Mouse (Mus musculus) CD4-positive, CD25-positive, alpha-beta regulatory T cell, adult 4 months (primary cell): ENCODE results near the gene Tmpo. TPM values are rescaled to one million over a fixed set of nuclear protein-coding genes. Genes with fewer than 3 reads are reported as not detected.
A peak's percentile ranks its signal among the peaks of the same experiment; 100 is the strongest.

ENCODE experiments used
- ATAC-seq: one replicate; pipeline ENCODE4 v1.8.0; 2017
- polyA plus RNA-seq, 2 experiments: library from polyadenylated mRNA; unstranded; fragments of 100-300 nt; shearing (Covaris generic); gene quantifications; one replicate each; pipeline ENCODE4 v1.2.1; 2017

Gene Tmpo
- polyA plus RNA-seq, 2 experiments from 2014 or later = 35.8 to 68.9 TPM

DNA sequence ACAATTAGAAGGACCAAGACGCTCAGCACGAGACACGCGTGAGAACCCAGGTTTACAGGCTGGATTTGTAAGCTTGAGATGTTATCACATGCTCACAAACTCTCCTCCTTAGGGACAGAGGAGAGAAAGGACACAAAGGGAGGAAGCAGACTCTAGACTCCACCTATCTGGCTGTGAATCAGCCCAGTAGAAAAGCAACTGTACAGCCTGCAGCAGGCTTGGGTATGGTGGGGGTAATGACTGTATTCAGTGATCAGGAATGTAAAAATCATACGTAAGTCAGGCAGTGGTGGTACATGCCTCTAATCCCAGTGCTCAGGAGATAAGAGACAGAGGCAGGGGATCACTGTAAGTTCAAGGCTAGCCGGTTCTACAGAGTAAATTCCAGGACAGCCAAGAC lies 24.8 kb downstream of the Tmpo start:
- ATAC-seq = no peak

DNA sequence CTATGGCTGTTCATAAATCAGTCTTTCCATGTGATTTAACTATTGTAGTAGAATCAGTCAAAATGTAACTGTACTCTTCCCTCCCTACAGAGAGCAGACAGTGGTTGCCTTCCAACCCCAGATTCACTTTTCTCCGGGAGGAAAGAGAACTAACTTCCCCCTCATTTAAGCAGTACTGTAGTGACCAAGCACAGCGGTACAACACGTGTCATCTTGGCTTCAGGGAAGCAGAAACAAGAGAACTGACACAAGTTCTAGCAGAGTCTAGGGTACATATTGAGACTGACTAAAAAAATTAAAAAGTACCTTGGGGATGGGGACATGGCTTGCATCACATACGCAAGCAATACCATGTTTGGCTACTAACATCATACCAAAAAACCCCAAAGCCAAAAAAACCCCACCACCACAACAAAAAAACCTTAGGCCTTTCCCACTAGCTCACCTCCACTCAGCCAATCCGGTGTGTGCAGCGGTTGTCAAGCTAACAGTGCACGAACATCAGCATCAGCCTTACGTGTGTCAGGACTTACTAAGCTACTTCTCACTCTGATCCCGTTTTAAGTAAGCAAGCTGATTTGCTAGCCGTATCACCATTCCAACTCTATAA lies 27.1 kb downstream of the Tmpo start:
- ATAC-seq = peak; percentile 75

DNA sequence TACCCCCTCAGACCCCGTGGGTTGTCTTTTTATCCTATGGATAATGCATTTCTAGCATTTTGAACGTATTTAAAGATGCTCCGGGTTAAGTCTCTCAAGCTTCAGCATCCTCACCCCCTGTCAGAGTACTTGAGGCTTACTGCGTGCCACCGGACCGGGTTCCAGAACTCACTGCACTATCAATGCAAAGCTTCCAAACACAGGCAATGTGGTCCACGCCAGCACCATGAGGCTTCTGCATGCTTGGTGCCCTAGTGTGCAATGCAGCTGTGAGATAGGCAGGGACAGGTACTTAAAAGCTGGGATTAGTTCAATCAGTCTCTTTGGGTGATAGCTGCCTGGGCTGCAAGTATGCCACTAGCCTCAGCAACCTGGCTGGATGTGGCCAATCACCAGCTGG lies 35.7 kb downstream of the Tmpo start:
- no peak for ATAC-seq

DNA sequence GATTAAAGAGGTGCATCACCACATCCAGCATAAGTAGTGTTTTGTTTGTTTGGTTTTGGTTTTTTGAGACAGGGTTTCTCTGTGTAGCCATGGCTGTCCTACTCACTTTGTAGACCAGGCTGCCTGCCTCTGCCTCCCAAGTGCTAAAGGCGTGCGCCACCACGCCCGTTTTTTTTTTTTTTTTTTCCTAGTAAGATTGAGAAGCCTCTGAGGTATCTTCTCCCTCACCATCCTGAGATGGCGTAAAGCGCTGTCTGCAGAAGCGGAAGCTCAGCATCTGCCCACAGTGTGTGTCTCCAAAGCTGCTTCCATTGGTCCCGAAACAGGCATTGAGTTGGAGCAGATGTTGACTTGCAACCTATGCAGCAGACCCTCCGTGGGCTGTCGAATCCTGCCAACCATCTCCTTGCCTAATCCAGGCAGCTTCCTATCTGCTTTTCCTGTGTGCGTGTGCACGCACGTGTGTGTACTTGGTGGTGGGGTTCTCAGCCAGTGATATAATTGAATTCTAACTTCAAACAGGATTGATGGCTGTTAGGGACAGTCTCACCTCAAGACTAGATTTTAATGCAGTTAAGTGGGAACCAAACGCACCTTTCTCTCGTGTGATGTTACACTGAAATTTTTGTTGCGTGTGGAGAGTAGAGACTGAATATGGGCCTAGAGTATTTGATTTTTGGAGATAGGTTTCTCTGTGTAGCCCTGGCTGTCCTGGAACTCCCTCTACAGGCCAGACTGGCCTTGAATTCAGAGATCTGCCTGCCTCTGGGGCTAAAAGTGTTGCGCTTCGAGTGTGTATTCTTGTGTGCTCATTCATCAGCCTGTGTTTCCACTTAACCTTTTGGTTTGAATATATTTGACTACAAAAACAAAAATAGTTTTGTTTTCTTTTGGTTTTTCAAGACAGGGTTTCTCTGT lies 37.5 kb downstream of the Tmpo start:
- no peak for ATAC-seq

DNA sequence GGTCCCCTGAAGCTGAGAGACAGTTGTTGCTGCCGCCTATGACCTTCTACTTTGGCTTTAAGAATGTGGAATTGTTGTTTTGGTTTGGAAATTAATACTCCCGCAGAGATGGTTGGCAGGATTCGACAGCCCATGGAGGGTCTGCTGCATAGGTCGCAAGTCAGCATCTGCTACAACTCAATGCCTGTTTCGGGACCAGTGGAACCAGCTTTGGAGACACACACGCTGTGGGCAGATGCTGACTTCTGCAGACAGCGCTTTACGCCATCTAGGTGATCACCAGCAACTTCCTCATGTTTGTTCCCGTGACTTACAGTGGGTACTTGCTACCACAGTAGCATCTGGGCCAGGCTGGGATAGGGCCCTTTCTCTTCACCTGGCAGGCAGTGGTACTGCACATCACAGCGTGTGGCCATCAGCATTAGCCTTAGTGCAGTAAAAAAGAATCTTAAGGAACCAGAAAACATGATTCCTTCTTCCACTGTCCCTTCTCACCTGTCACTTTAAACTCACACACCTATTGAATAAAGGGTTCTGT lies 38.4 kb downstream of the Tmpo start:
- no peak for ATAC-seq

DNA sequence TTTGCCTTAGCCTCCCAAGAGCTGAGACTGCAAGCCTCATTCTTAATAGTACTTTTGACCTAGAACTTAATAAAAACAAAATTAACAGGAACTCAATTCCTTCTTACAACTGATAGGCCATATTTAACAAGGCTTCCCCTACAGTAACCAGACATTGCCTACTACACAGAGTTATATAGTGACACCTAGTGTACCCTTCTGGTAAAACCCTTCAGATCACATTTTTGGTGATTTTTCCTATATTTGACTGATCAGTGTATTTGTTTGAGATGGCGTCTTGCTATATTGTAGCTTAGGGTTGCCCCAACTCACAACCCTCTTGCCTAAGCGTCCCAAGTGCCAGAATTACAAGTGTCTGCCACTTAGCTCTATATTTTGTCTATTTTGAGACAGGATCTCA lies 39.6 kb downstream of the Tmpo start:
- peak; percentile 84 for ATAC-seq

DNA sequence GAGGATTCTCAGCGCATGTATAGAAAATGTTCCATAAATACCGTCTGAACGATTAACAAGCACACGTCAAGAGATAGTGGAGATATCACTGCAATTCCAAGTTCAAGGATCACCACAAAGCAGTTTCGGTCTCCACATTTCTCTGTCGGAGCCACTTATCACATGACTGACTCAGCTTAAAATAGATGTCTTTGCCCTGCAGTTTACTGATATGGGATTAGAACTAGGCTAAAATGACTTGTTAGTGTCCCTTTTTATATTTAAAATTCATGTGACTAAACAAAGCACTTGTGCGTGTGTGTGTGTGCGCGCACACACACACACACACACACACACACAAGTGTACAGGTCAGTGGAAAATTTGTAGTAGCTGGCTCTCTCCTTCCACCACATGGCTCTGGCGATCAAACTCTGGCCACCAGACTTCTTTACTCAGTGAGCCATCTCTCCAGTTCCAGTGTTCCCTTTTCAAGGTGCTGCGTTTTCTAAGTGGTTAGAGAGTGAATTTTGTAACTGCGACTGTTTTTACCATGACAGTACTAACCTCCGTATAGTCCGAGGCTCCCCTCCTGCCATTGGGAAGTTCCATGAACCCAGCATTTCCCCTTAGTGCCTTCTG lies 41.9 kb downstream of the Tmpo start:
- no peak for ATAC-seq

DNA sequence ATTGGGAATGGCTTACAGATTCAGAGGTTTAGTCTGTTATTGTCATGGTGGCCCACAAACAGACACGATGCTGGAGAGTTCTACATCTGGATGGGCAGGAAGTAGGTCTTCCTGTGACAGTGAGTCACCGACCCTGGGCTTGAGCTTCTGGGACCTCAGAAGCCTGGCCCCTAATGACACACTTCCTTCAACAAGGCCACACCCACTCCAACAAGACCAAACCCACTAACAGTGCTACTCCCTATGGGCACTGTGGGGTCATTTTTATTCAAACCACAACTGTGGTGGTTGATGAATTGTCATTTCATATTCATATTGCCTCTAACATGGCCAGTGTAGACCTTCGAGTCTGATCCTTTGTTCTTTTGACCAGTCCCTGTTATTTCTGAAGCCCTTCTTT lies 42.8 kb downstream of the Tmpo start:
- peak; percentile 66 for ATAC-seq

DNA sequence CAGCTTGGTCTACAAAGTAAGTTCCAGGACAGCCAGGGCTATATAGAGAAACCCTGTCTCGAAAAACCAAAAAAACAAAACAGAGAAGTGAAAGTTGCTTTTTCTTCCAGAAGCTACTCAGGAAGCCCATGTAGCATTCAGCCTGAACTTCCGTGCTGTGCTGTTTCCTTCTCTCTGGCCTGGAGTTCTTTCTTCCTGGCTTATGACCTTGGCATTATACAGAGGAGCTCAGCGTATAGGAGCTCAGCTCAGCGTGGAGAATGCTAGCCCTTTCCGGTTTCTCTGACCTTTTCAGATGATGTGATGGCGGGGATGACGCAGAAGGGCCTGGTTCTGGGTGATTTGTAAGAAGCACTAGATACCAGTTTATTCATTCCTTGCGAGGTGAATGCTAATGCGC lies 43.7 kb downstream of the Tmpo start:
- ATAC-seq = no peak

DNA sequence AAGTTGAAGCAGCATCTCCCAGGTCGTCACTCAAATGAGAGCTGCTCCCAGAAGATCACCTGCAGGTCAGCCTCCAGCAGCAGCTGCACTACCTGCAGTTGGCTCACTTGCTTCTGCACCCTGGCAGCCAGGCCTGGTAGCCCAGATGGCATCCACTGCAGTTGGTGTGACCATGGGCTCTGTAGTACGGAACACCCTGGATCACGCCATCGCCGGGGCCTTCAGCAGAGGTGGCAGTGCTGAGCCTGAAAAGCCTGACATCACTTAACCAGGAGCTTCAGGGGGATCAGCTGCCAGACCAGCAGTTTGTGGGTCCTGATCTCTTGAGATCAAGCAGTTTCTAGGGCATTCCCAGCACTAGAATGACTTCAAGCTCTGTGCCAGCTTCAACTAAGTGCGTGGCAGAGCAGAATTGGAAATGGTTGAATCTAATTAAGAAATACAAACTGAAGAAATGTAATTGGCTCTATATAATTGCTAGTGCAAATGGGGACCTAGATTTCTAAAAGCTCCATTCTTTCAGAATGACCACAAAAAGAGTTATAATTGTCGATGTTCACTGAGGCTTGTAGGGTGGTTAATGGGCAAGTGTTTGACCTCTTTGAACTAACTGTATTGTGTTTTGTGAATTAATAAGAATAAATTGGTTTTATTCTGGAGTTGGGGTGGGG lies 45.7 kb downstream of the Tmpo start:
- ATAC-seq = no peak

DNA sequence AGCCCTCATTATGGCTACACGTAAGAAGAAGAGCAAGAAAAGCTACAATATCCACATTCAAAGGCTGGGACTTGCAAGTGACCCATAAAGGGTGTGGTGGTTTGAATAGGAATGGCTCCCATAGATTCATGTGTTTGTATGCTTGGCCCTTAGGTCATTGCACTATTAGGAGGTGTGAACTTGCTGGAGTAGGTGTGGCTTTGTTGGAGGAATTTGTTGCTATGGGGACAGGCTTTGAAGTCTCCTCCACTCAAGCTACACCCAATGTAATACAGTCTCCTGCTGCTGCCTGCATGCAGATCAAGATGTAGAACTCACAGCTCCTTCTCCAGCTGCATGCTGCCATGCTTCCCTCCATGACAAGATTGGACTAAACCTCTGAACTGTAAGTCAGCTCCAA lies 49.5 kb downstream of the Tmpo start:
- ATAC-seq = no peak

DNA sequence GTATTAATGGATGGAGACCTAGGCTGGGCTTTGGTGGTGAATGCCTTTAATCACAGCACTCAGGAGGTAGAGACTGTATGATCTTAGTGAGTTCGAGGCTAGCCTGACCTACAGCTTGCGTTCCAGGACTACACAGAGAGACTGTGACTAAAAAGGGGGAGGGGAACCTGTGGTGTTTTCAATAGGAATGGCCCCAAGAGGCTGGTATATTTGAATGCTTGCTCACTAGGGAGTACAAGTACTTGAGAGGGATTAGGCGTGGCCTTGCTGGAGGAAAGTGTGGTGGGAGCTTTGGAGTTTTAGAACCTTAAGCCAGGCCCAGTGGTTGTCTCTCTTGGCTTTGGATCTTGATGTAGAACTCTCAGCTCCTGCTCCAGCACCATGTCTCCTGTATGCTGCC lies 50.3 kb downstream of the Tmpo start:
- no peak for ATAC-seq

DNA sequence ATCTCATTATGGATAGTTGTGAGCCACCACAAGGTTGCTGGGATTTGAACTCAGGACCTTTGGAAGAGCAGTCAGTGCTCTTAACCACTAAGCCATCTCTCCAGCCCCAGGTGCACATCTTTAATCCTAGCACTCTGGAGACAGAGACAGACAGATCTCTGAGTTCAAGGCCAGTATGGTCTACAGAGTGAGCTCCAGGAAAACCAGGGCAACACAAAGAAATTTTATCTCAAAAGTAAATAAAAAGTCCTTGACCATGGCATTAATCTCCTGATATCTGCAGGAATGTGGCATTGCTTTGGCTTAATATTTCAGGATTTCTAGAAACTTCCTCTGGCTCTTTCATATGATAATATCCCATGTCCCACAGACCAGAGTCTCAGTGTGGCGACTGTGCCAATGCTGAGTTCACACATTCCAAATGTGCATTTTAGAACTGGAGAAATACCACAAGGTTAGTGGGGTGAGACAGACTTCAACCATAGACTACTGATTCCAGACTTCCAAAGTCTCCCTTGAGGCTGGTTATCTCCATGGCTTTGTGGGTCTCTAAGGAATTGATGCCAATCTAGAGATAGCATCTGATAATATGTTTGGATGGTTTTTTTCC lies 52.5 kb downstream of the Tmpo start:
- no peak for ATAC-seq

DNA sequence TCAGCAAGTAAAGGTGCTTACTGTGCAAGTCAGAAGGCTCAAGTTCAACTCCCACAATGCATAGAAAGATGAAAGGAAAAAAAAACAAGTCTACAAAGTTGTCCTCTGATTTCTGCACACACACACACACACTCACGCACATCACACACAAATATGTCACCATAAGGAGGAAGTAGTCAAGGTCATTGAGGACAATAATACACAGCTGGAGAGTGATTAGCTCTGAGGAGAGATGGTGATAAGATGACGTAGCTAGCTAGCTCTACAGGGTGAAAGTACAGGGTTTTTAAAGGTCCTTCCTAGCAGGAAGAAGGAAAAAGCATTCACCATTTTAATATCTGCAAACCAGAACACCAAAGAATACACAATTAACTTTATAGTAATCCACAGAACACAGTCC lies 53.7 kb downstream of the Tmpo start:
- no peak for ATAC-seq

DNA sequence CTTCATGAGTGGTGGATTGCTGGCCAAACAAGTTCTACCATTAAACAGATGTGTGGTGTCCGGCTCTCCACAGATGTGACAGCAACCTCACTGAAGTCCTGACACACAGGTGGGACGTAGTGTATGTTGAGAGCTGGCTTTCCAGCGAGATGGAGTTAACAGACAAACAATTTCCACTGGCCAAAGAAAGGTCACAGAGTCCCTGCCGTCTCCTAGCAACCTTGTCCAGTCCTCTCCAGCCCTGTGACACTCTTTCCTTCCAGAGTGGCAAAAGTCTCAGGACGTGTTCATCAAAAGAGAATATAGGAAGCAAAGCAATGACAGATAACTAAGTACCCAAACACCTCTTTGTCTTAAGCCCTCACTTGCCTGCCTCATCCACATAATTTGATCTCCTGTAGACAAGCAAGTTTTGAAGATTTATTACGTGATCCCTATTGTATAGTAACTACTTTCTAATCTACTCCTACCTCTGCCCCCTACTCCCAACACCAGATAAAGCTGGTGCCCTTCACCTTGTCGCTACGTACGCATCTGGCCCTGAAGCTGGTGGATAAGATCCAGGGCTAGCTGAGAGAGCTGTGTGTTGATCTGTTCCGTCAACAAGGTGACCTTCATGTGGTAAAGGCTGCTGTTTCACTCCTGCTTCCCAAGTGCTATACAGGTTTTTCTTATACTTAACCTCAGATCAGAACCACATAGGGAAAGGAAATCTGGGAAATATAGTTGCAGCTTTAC lies 54.3 kb downstream of the Tmpo start:
- no peak for ATAC-seq

DNA sequence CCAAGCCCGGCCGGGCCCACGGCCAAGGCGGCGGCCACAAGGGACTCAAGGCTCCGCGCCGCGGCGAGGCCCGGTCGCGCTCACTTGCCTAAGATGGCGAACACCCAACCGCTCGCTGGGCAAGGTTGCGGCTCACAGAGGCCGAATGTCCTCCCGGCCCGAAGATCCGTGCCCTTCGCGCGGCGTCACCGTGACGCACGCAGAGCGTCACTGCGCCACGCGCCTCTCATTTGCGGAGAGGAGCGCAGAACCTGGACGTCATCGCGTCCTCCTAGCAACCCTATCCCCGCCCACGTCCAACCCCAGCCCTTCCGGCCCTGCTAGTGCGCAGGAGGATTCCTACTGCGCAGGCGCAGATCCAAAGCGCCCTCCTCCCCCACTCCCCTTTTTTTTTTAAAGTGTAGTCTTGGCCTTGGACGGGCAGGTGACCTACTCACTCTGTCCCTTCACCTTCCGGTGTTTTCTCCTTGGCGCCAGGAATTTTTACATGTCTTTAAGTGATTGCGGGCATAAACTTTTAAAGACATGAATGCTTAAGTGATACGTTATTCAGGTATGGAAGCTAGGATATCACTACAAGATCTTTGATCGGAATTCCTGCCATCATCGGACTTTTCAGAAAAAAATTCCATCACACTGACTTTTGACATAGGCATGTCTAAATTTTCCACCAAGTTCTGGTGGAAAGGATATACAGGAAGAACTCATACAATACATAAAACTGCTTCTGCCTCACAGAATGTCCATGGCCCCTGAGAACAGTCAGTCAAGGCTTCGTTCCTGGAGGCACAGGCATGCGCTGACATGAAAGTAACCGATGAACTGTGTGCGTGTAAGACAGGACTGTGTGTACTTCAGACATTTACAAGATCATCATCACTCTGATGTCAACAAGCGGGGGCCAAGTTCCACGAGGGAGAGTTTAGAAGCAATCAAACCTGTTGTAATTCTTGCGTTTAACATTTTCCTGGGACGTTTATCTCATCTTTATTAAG lies 57.0 kb downstream of the Tmpo start, which contains the start of gene Slc25a3:
TSS of gene Slc25a3 (minus strand) at position 232 of the 995 bp plus-strand sequence.
- ATAC-seq = peak; percentile 95

DNA sequence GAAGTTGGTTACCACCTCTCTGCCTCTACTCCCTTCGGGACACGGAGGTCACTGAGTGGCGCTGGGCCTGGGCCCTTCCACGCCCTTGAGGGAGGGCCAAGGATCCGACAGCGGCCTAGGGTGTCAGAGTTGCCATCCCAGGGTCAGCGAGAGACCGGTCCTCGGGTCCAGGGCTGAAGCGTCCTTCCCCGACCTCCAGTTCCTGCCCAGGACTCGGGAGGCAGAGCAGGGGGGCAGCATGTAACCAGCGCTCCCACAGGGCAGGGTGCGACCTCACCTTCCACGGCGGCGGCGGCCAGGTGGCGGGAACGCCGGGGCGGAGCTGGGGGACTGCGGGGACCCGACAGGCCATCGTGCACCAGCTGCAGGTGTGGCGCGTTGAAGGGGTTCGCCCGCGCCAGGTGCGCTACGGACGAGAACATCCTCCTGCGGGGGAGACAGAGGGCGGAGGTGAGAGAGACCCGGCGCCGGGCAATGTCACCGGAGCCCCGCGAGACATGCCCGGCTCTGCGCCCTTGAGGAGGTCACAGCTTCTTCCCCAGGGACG lies 57.8 kb downstream of the Tmpo start:
- ATAC-seq = peak; percentile 37

DNA sequence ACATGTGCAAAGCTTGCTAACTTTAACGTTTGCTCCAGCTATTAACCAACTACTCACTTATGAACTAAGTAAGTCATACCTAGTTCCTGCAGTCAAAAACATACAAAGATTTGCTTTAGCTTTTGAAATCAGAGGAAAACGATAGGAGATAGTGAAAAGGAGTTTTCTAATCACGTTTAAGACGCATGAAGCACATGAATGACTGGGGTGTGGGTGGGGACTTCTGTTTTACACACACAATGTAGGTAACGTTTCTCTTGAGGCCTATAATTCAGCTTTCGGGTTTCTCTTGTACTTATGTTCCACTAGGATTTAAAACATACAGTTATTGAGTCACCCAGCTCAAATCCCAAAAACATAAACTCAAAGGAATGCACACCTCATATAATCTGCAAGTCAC lies 58.5 kb downstream of the Tmpo start:
- ATAC-seq = peak; percentile 8

DNA sequence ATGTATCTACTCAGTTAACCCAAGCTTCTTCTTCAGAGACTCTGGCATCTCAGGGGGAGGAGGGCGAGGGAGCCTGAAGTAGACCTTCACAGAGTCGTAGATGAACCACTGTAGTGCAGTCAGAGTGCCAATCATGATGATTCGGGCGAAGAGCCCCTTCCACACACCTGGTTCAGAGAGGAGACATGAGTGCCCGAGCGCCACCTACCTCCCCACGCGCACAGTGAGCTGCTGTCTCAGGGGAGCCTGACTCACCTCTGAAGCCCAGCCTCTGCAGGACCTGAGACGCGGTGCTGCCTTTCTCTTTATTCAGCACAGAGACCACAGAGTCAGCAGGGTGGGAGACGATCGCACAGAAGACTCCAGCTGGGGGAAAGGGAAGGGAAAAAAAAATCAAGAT lies 64.2 kb downstream of the Tmpo start:
- no peak for ATAC-seq

DNA sequence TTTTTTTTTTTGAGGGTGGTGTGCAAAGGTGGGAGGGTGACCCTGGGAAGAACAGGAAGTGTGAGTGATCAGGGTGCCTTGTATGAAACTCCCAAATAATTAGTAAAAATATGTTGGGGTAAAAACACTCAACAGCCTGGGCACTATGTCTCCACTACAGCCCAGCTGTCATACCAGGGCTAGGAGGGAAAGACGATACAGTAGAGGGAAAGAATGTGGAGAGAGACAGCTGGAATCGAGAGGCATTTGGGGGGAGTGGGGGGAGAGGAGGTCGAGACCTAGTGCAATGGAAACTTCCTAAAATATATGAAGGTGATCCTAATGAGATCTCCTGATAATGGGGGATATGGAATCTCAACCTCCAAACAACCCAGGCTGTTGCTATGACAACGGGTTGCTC lies 71.3 kb downstream of the Tmpo start:
- no peak for ATAC-seq
